Mouse (Mus musculus): Measurements from ENCODE around the gene Ankrd61. TPM values are rescaled to one million over a fixed set of nuclear protein-coding genes. Genes with fewer than 3 reads are reported as not detected.

The Ankrd61 gene
- polyA plus RNA-seq, 1 experiment from 2014 or later = 0.37 TPM

Other genes with a start within 250 kb of the Ankrd61 start
- 30.6 and 31.2 TPM in 2 replicates for gene Usp42, start 165.4 kb downstream of the Ankrd61 start, polyA plus RNA-seq (2014; fragmentation: Nextera tagmentation; extraction: Ambion mirVana)
- gene Eif2ak1, start 79.9 kb downstream of the Ankrd61 start, polyA plus RNA-seq (2014; fragmentation: Nextera tagmentation; extraction: Ambion mirVana) = 54.9 and 57.9 TPM in 2 replicates
- 84.4 and 90.5 TPM in 2 replicates for gene Aimp2, start 12.2 kb upstream of the Ankrd61 start, polyA plus RNA-seq (2014; fragmentation: Nextera tagmentation; extraction: Ambion mirVana)
- 28.3 and 34.1 TPM in 2 replicates for gene Pms2, start 12.3 kb upstream of the Ankrd61 start, polyA plus RNA-seq (2014; fragmentation: Nextera tagmentation; extraction: Ambion mirVana)
- gene Gm42421, start 30.5 kb upstream of the Ankrd61 start, polyA plus RNA-seq (2014; fragmentation: Nextera tagmentation; extraction: Ambion mirVana) = 3.1 and 3.2 TPM in 2 replicates
- 5.9 and 6.0 TPM in 2 replicates for gene Rsph10b, start 35.4 kb upstream of the Ankrd61 start, polyA plus RNA-seq (2014; fragmentation: Nextera tagmentation; extraction: Ambion mirVana)
- gene Ccz1, start 117.2 kb upstream of the Ankrd61 start, polyA plus RNA-seq (2014; fragmentation: Nextera tagmentation; extraction: Ambion mirVana) = 83.5 and 93.2 TPM in 2 replicates
- gene Ocm, start 129.0 kb upstream of the Ankrd61 start, polyA plus RNA-seq (2014; fragmentation: Nextera tagmentation; extraction: Ambion mirVana) = not detected in 2 replicates
- gene Lmtk2, start 202.8 kb upstream of the Ankrd61 start, polyA plus RNA-seq (2014; fragmentation: Nextera tagmentation; extraction: Ambion mirVana) = 10.8 and 11.1 TPM in 2 replicates

Measured in neural tube, embryonic 14.5 days (tissue).